Mouse (Mus musculus) spleen, adult 2 months (tissue): ENCODE measurements at regions not wholly inside any gene's neighbourhood (a gene's known extent, or its start where the extent isn't known, plus 50 kb on each side); places are given as distances from the start of the nearest gene placed in this dataset.

Source experiments
- DNase-seq, 2 experiments: peaks; one replicate each; pipeline versions ENCODE4 v3.0.0 to v3.0.0-alpha.2; 2012 to 2021; ENCODE audit warnings: low spot score in 2 of 2, low read depth in 1 of 2
- H3K27ac ChIP-seq: fragments of 200-500 bp; 2 replicates; pipeline ENCODE4 v1.5.1; 2012; ENCODE audit warnings: low read length, inconsistent platforms; ENCODE audit not compliant: insufficient read depth
- H3K27me3 ChIP-seq: fragments of 200-500 bp; 2 replicates; pipeline ENCODE4 v1.6.1; 2012; ENCODE audit warnings: mild to moderate bottlenecking, moderate library complexity, low read length, inconsistent platforms; ENCODE audit not compliant: control insufficient read depth, insufficient read depth
- H3K36me3 ChIP-seq: fragments of 200-500 bp; 2 replicates; pipeline ENCODE4 v1.6.1; 2012; ENCODE audit warnings: mild to moderate bottlenecking, low read length, inconsistent platforms; ENCODE audit not compliant: control insufficient read depth, insufficient read depth
- H3K4me1 ChIP-seq: fragments of 200-500 bp; 2 replicates; pipeline ENCODE4 v1.6.1; 2011; ENCODE audit warnings: inconsistent platforms; ENCODE audit not compliant: control insufficient read depth, insufficient read depth, insufficient read length
- H3K4me3 ChIP-seq: fragments of 200-500 bp; 2 replicates; pipeline ENCODE4 v1.5.1; 2011; ENCODE audit warnings: mild to moderate bottlenecking, inconsistent platforms; ENCODE audit not compliant: insufficient read depth, insufficient read length; ENCODE audit errors: extremely low read depth
- CTCF ChIP-seq: fragments of 200-500 bp; IDR thresholded peaks from 2 replicates; pipeline ENCODE4 v1.5.1; 2011; ENCODE audit warnings: mild to moderate bottlenecking, inconsistent platforms; ENCODE audit not compliant: insufficient read depth, insufficient read length, insufficient replicate concordance; ENCODE audit errors: extremely low read depth
- POLR2A ChIP-seq: fragments of 200-500 bp; IDR thresholded peaks from 2 replicates; pipeline ENCODE4 v1.6.1; 2011; ENCODE audit warnings: low read depth, low read length, inconsistent platforms
- WGBS: fragments of 180-500 bp; shearing (Covaris S2); methylation state at CpG from one replicate; pipeline ENCODE4 v1.1.7; 2018; 5-methylcytosine and 5-hydroxymethylcytosine counted together

GRCm38 (mm10) chrX:11903116-11903700 lies 256.9 kb downstream of the Bcor start:
- no peak overlapping the region for H3K4me3 ChIP-seq
- no peak for DNase-seq
- WGBS, result 89% methylated on average over 4 of the region's 4 CpGs
- H3K4me1 ChIP-seq, result no peaks in the 10 kb centered on the region
- no peaks in the 10 kb centered on the region for H3K36me3 ChIP-seq
- H3K27ac ChIP-seq, result no peak overlapping the region
- TF ChIP-seq CTCF, result no peak
- no peak for TF ChIP-seq POLR2A
- no peaks in the 10 kb centered on the region for H3K27me3 ChIP-seq

- no peaks in the 10 kb centered on the region for H3K4me1 ChIP-seq
- no peaks in the 10 kb centered on the region for H3K27me3 ChIP-seq
- H3K36me3 ChIP-seq, result no peaks in the 10 kb centered on the region
- H3K4me3 ChIP-seq, result no peak overlapping the region
- 65% methylated on average over 5 of the region's 5 CpGs for WGBS
- TF ChIP-seq CTCF (no peak), POLR2A (no peak)
- DNase-seq, result no peak
- no peak overlapping the region for H3K27ac ChIP-seq
Measured at GRCm38 (mm10) chrX:11905231-11905630, 254.9 kb downstream of the Bcor start.

- 71% methylated on average over 6 of the region's 6 CpGs for WGBS
- no peak for DNase-seq
- TF ChIP-seq CTCF (no peak), POLR2A (no peak)
- Histone ChIP-seq H3K27ac (no peak overlapping the region), H3K4me3 (no peak overlapping the region), H3K4me1 (no peaks in the 10 kb centered on the region), H3K36me3 (no peaks in the 10 kb centered on the region), H3K27me3 (no peaks in the 10 kb centered on the region)
Measured at GRCm38 (mm10) chrX:11907167-11907566, 253.0 kb downstream of the Bcor start.

GRCm38 (mm10) chrX:11915984-11916383 lies 244.2 kb downstream of the Bcor start:
- no peaks in the 10 kb centered on the region for H3K36me3 ChIP-seq
- H3K27me3 ChIP-seq, result no peaks in the 10 kb centered on the region
- TF ChIP-seq POLR2A (no peak), CTCF (no peak)
- H3K27ac ChIP-seq, result no peak overlapping the region
- no peak for DNase-seq
- WGBS, result 87% methylated on average over 10 of the region's 10 CpGs
- no peak overlapping the region for H3K4me3 ChIP-seq
- no peaks in the 10 kb centered on the region for H3K4me1 ChIP-seq

- Histone ChIP-seq H3K4me1 (no peaks in the 10 kb centered on the region), H3K27ac (no peak overlapping the region), H3K36me3 (no peaks in the 10 kb centered on the region), H3K27me3 (no peaks in the 10 kb centered on the region), H3K4me3 (no peak overlapping the region)
- 81% methylated on average over 2 of the region's 2 CpGs for WGBS
- TF ChIP-seq CTCF, result no peak
- no peak for TF ChIP-seq POLR2A
- DNase-seq, result no peak
Measured at GRCm38 (mm10) chrX:11920231-11920630, 239.9 kb downstream of the Bcor start.

- no peaks in the 10 kb centered on the region for H3K4me1 ChIP-seq
- H3K36me3 ChIP-seq, result no peaks in the 10 kb centered on the region
- no peak for DNase-seq
- TF ChIP-seq CTCF, result no peak
- WGBS, result 77% methylated on average over 3 of the region's 3 CpGs
- H3K4me3 ChIP-seq, result no peak overlapping the region
- no peak overlapping the region for H3K27ac ChIP-seq
- no peaks in the 10 kb centered on the region for H3K27me3 ChIP-seq
Measured at GRCm38 (mm10) chrX:11924639-11925302, 235.4 kb downstream of the Bcor start.

- DNase-seq, result no peak
- no peak for TF ChIP-seq CTCF
- no peak for TF ChIP-seq POLR2A
- no peaks in the 10 kb centered on the region for H3K4me1 ChIP-seq
- no peaks in the 10 kb centered on the region for H3K27me3 ChIP-seq
- no peak overlapping the region for H3K27ac ChIP-seq
- H3K36me3 ChIP-seq, result no peaks in the 10 kb centered on the region
- 70% methylated on average over 10 of the region's 10 CpGs for WGBS
- no peak overlapping the region for H3K4me3 ChIP-seq
Measured at GRCm38 (mm10) chrX:11926868-11927535, 233.2 kb downstream of the Bcor start.
